Mouse (Mus musculus) thymus, adult 2 months (tissue): ENCODE data around the gene Gm3264.
"Not testable (repeated sequence)": the region's sequence is repeated elsewhere in the genome, so short reads cannot be mapped to it uniquely, and the experiment has no call there.

ENCODE experiments used
- CTCF ChIP-seq: fragments of 200-500 bp; IDR thresholded peaks from 2 replicates; pipeline ENCODE4 v1.5.1; 2012; ENCODE audit warnings: mild to moderate bottlenecking, control low read depth, low read length, moderate library complexity, borderline replicate concordance; ENCODE audit not compliant: control insufficient read depth, poor library complexity, insufficient read depth; ENCODE audit errors: extremely low read depth
- POLR2A ChIP-seq: fragments of 200-500 bp; IDR thresholded peaks from 2 replicates; pipeline ENCODE4 v1.6.1; 2012; ENCODE audit warnings: mild to moderate bottlenecking, low read length, control low read depth, moderate library complexity; ENCODE audit not compliant: control insufficient read depth, poor library complexity, insufficient read depth; ENCODE audit errors: extremely low read depth

- not testable (repeated sequence) for TF ChIP-seq CTCF, POLR2A
These were observed 36.7 kb downstream of the Gm3264 start, which contains the start of gene Gm3278 for GRCm38 (mm10) chr14:4892116-4892515.
